Mouse (Mus musculus): ENCODE measurements around the gene Snx29.

- TF ChIP-seq POLR2A (IDR thresholded peaks at IDR 0.05; ENCODE audit: insufficient read depth, low read depth, low read length) (no peak), CTCF (IDR thresholded peaks at IDR 0.05) (no peak), EP300 (IDR thresholded peaks at IDR 0.05; ENCODE audit: insufficient read depth, low read depth, low read length) (no peak)
Measured at GRCm38 (mm10) chr16:11541769-11542168, 219.1 kb downstream of the Snx29 start.

All from heart, adult 2 months (tissue).